Mouse (Mus musculus) thymus, adult 2 months (tissue): Measurements from ENCODE around the gene Bcas3.

Source experiments
- CTCF ChIP-seq: fragments of 200-500 bp; IDR thresholded peaks from 2 replicates; pipeline ENCODE4 v1.5.1; 2012; ENCODE audit warnings: mild to moderate bottlenecking, control low read depth, low read length, moderate library complexity, borderline replicate concordance; ENCODE audit not compliant: control insufficient read depth, poor library complexity, insufficient read depth; ENCODE audit errors: extremely low read depth
- POLR2A ChIP-seq: fragments of 200-500 bp; IDR thresholded peaks from 2 replicates; pipeline ENCODE4 v1.6.1; 2012; ENCODE audit warnings: mild to moderate bottlenecking, low read length, control low read depth, moderate library complexity; ENCODE audit not compliant: control insufficient read depth, poor library complexity, insufficient read depth; ENCODE audit errors: extremely low read depth

DNA sequence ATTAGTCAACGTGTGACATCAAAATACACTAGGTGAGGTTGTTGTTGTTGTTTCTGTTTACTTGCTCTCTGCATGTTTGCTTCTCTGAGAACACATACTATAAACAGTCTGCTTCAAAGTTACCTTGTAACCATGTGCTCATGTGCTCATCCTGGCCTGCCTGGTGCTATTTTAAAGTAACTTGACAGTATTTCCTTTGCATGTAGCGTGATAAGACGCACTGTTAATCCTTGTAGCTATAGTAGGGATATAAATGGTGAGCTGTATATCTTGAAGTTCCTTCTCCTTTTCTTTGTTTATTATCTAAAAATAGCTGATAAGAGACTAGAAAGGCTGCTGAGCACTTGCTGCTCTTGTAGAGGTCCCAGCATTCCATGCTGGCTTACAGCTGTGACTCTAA, 219.6 kb downstream of the Bcas3 start:
- TF ChIP-seq POLR2A = no peak
- TF ChIP-seq CTCF = no peak
